Mouse (Mus musculus): Measurements from ENCODE around the gene Uchl3. TPM values are rescaled to one million over a fixed set of nuclear protein-coding genes. Genes with fewer than 3 reads are reported as not detected.

Uchl3 gene
- polyA plus RNA-seq, 1 experiment: 26.7 TPM

DNA sequence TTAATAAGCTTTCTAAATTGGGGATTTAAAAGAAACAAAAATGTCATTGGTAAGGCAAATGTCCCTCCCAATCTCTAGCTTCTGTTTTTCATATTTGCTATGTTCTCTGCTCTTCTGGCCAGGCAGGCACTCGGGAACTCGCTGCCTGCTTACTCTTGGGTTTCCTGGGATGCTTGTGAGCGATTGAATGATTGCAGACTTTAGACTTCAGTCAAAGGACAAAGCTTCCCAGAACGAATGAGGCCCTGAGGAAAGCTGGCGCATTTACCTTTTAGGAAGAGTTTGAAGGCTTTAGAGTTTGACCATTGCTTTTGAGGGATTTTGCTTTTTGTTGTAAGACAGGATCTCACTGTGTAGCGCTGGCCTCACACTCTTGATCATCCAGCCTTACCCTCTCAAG is 33.9 kb downstream of the Uchl3 start:
- WGBS: 98% methylated on average over 6 of the region's 6 CpGs

DNA sequence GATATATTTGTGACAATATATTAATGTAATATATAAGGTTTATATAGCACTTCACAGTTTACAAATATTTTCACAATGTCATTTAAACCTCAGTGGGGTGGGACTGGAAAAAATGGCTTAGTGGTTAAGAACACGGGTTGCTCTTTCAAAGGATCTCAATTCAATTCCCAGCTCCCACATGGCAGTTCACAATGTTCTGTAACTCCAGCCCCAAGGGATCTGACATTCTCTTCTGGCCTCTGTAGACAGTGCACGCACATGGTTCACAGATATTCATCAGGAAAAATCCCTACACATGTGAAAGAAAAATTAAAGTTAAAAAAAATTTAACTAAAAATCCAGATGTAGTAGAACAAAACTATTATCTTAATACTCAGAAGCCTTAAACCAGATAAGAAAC is 34.6 kb downstream of the Uchl3 start:
- Histone ChIP-seq H3K36me3 (ENCODE audit: control insufficient read depth, insufficient read depth, low read length) (no peaks in the 10 kb centered on the region), H3K27me3 (ENCODE audit: control insufficient read depth, insufficient read depth, low read length) (no peaks in the 10 kb centered on the region), H3K27ac (ENCODE audit: control insufficient read depth, insufficient read depth, low read length) (no peak overlapping the region), H3K4me1 (replicated peaks; ENCODE audit: control insufficient read depth, insufficient read depth, low read length) (no peaks in the 10 kb centered on the region), H3K4me3 (ENCODE audit: control insufficient read depth, insufficient read depth, low read length) (no peak overlapping the region)
- 93% methylated on average over 2 of the region's 2 CpGs for WGBS
- no peak for DNase-seq
- no peak for TF ChIP-seq POLR2A (IDR thresholded peaks at IDR 0.05; ENCODE audit: control insufficient read depth, extremely low read depth, insufficient read depth, low read length, poor library complexity)
- TF ChIP-seq CTCF (IDR thresholded peaks at IDR 0.05; ENCODE audit: borderline replicate concordance, control insufficient read depth, extremely low read depth, insufficient read depth, low read length, poor library complexity): no peak

More for the DNA sequence above, 33.9 kb downstream of the Uchl3 start:
- Histone ChIP-seq H3K27me3 (ENCODE audit: control insufficient read depth, insufficient read depth, low read length) (no peaks in the 10 kb centered on the region), H3K4me3 (ENCODE audit: control insufficient read depth, insufficient read depth, low read length) (no peak overlapping the region), H3K4me1 (replicated peaks; ENCODE audit: control insufficient read depth, insufficient read depth, low read length) (no peaks in the 10 kb centered on the region), H3K36me3 (ENCODE audit: control insufficient read depth, insufficient read depth, low read length) (no peaks in the 10 kb centered on the region), H3K27ac (ENCODE audit: control insufficient read depth, insufficient read depth, low read length) (no peak overlapping the region)
- DNase-seq: no peak
- TF ChIP-seq CTCF (IDR thresholded peaks at IDR 0.05; ENCODE audit: borderline replicate concordance, control insufficient read depth, extremely low read depth, insufficient read depth, low read length, poor library complexity) (no peak), POLR2A (IDR thresholded peaks at IDR 0.05; ENCODE audit: control insufficient read depth, extremely low read depth, insufficient read depth, low read length, poor library complexity) (no peak)

DNA sequence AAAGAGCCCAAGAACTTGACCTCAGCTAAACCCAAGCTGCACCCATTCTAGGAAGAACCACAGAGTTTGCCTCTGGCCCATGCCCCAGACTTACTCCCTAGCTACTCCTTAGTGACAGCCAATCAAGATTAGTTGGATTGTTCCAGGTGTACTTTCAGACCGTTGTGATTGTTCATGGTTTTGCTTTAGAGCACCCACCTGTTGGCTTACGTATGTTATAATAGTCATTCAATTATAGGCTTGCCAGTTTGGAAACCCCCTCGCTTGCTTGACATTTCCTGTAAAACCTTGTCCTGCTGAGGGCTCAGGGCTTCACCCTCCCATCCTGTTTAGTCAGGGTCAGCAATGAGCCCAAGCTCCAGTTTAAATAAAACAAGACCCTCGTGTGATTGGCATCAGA is 50.7 kb downstream of the Uchl3 start:
- H3K27ac ChIP-seq (ENCODE audit: control insufficient read depth, insufficient read depth, low read length): no peak overlapping the region
- WGBS: 80% methylated on average over 4 of the region's 4 CpGs
- no peaks in the 10 kb centered on the region for H3K27me3 ChIP-seq (ENCODE audit: control insufficient read depth, insufficient read depth, low read length)
- H3K4me1 ChIP-seq (replicated peaks; ENCODE audit: control insufficient read depth, insufficient read depth, low read length): no peaks in the 10 kb centered on the region
- DNase-seq: no peak
- no peaks in the 10 kb centered on the region for H3K36me3 ChIP-seq (ENCODE audit: control insufficient read depth, insufficient read depth, low read length)
- no peak for TF ChIP-seq CTCF (IDR thresholded peaks at IDR 0.05; ENCODE audit: borderline replicate concordance, control insufficient read depth, extremely low read depth, insufficient read depth, low read length, poor library complexity)
- no peak for TF ChIP-seq POLR2A (IDR thresholded peaks at IDR 0.05; ENCODE audit: control insufficient read depth, extremely low read depth, insufficient read depth, low read length, poor library complexity)
- no peak overlapping the region for H3K4me3 ChIP-seq (ENCODE audit: control insufficient read depth, insufficient read depth, low read length)

DNA sequence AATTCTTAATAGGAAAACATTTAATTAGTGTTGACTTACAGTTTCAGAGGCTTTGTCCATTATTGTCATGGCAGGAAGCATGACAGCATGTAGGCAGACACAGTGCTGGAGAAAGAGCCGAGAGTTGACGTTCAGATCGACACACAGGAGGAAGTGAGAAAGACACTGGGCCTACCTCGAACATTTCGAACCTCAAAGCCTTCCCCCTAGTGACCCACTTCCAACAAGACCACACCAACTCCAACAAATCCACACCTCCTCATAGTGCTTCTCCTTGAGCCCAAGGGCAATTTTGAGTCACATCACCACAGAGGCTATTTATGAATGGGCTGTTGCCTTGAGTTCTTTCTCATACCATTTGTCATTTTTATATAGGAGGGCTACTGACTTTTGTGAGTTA is 53.3 kb downstream of the Uchl3 start:
- H3K4me3 ChIP-seq (ENCODE audit: control insufficient read depth, insufficient read depth, low read length): no peak overlapping the region
- no peak overlapping the region for H3K27ac ChIP-seq (ENCODE audit: control insufficient read depth, insufficient read depth, low read length)
- H3K36me3 ChIP-seq (ENCODE audit: control insufficient read depth, insufficient read depth, low read length): no peaks in the 10 kb centered on the region
- 78% methylated on average over 5 of the region's 5 CpGs for WGBS
- H3K27me3 ChIP-seq (ENCODE audit: control insufficient read depth, insufficient read depth, low read length): no peaks in the 10 kb centered on the region
- no peak for DNase-seq
- TF ChIP-seq CTCF (IDR thresholded peaks at IDR 0.05; ENCODE audit: borderline replicate concordance, control insufficient read depth, extremely low read depth, insufficient read depth, low read length, poor library complexity) (no peak), POLR2A (IDR thresholded peaks at IDR 0.05; ENCODE audit: control insufficient read depth, extremely low read depth, insufficient read depth, low read length, poor library complexity) (no peak)
- no peaks in the 10 kb centered on the region for H3K4me1 ChIP-seq (replicated peaks; ENCODE audit: control insufficient read depth, insufficient read depth, low read length)

DNA sequence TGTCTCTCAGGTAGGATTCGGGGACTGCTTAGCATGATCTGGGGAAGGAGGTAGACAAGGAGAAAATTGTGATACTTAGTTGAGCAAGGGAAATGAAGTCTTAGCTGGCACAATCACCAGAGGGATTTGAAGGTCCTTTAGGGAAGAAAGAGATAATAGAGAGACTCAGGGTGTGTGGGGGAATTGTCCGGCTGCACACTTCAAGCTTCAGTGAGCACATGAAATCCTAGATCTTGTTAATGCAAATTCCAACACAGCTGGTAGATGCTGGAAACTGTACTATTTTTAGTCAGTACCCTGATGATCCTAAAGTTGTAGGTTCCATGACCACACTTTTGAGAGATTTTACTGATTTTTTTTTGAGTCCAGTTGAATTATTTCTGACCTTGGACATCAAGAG is 60.6 kb downstream of the Uchl3 start:
- no peak for DNase-seq
- 95% methylated on average over 2 of the region's 2 CpGs for WGBS

DNA sequence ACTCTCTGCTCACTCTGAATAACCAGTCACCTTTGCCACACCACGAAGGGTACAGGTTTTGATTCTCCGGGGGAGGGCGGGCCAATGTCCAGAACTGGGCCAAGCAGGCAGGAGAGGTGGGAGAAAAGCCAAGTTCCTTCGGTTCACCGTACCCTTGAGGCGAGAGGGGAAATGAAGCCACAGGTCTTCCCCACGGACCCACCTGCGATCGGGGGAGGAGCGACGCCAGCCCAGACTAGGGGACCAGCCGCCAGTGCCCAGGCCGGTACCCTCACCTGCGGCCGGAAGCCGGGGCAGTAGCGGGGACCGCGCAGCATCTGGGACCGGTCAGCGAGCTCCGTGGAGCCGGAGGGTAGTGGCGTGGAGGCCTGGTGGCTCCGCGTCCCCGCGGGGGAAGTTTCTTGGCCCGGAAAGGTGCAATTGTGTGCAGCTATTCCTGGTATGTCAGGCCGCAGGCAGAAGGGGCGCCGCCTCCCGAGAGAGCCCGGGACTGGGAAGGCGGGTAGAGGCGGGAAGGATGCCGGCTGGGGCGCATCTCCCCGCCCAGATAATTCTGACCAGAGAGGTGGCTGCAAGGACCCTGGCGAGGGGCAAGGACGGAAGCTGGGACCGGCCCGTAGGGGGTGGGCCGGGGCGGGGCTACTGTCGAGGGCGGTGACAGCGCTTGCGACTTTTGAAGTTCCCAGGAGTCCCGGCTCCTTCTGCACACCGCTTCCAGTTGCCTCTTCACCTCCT is 75.6 kb downstream of the Uchl3 start, which contains the start of the genes Gm9922 and Lmo7:
Gene Gm9922, minus strand, starts transcription at position 578 of the 735 bp plus-strand sequence.
Gene Lmo7, plus strand, starts transcription at position 721 of the 735 bp plus-strand sequence.
- Histone ChIP-seq H3K27me3 (ENCODE audit: control insufficient read depth, insufficient read depth, low read length) (peaks cover 11% of the 10 kb centered on the region), H3K4me3 (ENCODE audit: control insufficient read depth, insufficient read depth, low read length) (peak within 1 kb of the TSS; percentile 55), H3K4me1 (replicated peaks; ENCODE audit: control insufficient read depth, insufficient read depth, low read length) (peaks cover 10% of the 10 kb centered on the region; the same call in 1 of the 2 replicates), H3K36me3 (ENCODE audit: control insufficient read depth, insufficient read depth, low read length) (no peaks in the 10 kb centered on the region), H3K27ac (ENCODE audit: control insufficient read depth, insufficient read depth, low read length) (no peak within 1 kb of the TSS)
- DNase-seq: peak; percentile 27
- TF ChIP-seq CTCF (IDR thresholded peaks at IDR 0.05; ENCODE audit: borderline replicate concordance, control insufficient read depth, extremely low read depth, insufficient read depth, low read length, poor library complexity) (peak; percentile 17; the same call in 1 of the 2 replicates), POLR2A (IDR thresholded peaks at IDR 0.05; ENCODE audit: control insufficient read depth, extremely low read depth, insufficient read depth, low read length, poor library complexity) (no peak)
- WGBS: 1% methylated on average over 51 of the region's 51 CpGs

More for the DNA sequence above, 60.6 kb downstream of the Uchl3 start:
- no peak overlapping the region for H3K27ac ChIP-seq (ENCODE audit: control insufficient read depth, insufficient read depth, low read length)
- no peaks in the 10 kb centered on the region for H3K36me3 ChIP-seq (ENCODE audit: control insufficient read depth, insufficient read depth, low read length)
- TF ChIP-seq CTCF (IDR thresholded peaks at IDR 0.05; ENCODE audit: borderline replicate concordance, control insufficient read depth, extremely low read depth, insufficient read depth, low read length, poor library complexity) (no peak), POLR2A (IDR thresholded peaks at IDR 0.05; ENCODE audit: control insufficient read depth, extremely low read depth, insufficient read depth, low read length, poor library complexity) (no peak)
- no peaks in the 10 kb centered on the region for H3K4me1 ChIP-seq (replicated peaks; ENCODE audit: control insufficient read depth, insufficient read depth, low read length)
- no peaks in the 10 kb centered on the region for H3K27me3 ChIP-seq (ENCODE audit: control insufficient read depth, insufficient read depth, low read length)
- H3K4me3 ChIP-seq (ENCODE audit: control insufficient read depth, insufficient read depth, low read length): no peak overlapping the region

Measured in thymus, adult 2 months (tissue).